Mouse (Mus musculus) bone marrow, adult 2 months (tissue): ENCODE data around the gene Snx9. TPM values are rescaled to one million over a fixed set of nuclear protein-coding genes. Genes with fewer than 3 reads are reported as not detected.
A peak's percentile ranks its signal among the peaks of the same experiment; 100 is the strongest.

ENCODE experiments used
- H3K27ac ChIP-seq: fragments of 200-500 bp; 2 replicates; pipeline ENCODE4 v1.5.1; 2012; ENCODE audit warnings: low read depth, mild to moderate bottlenecking, control low read depth, inconsistent platforms, low read length; ENCODE audit not compliant: control insufficient read depth, poor library complexity, insufficient read depth
- H3K4me1 ChIP-seq: fragments of 200-500 bp; 2 replicates; pipeline ENCODE4 v1.6.1; 2011; ENCODE audit warnings: low read length; ENCODE audit not compliant: control insufficient read depth, insufficient read depth
- H3K4me3 ChIP-seq: fragments of 200-500 bp; replicated peaks from 2 replicates; pipeline ENCODE3; 2011; ENCODE audit warnings: mild to moderate bottlenecking, low read depth, low read length, control low read depth; ENCODE audit not compliant: control insufficient read depth
- CTCF ChIP-seq: fragments of 200-500 bp; IDR thresholded peaks from 2 replicates; pipeline ENCODE4 v1.5.1; 2011; ENCODE audit warnings: low read length, control low read depth; ENCODE audit not compliant: control insufficient read depth, insufficient read depth
- POLR2A ChIP-seq: fragments of 200-500 bp; IDR thresholded peaks from 2 replicates; pipeline ENCODE4 v1.6.1; 2011; ENCODE audit warnings: low read depth, mild to moderate bottlenecking, control low read depth, low read length, borderline replicate concordance; ENCODE audit not compliant: control insufficient read depth
- WGBS: fragments of 180-500 bp; shearing (Covaris S2); methylation state at CpG from one replicate; pipeline ENCODE4 v1.1.7; 2018; 5-methylcytosine and 5-hydroxymethylcytosine counted together
- polyA plus RNA-seq: library from polyadenylated mRNA; stranded (reverse); fragments of >200 nt; gene quantifications from 2 replicates; pipeline ENCODE4 v1.2.4, GENCODE M21; 2011; ENCODE audit warnings: low replicate concordance; ENCODE audit not compliant: missing spikeins, insufficient read depth, insufficient read length

Snx9 gene
- polyA plus RNA-seq, 1 experiment, result 16.6 TPM

GRCm38 (mm10) chr17:5798900-5799299 lies 42.2 kb upstream of the Snx9 start:
- TF ChIP-seq POLR2A (no peak), CTCF (no peak)
- H3K4me1 ChIP-seq, result peaks cover 19% of the 10 kb centered on the region
- WGBS, result 56% methylated on average over 5 of the region's 5 CpGs
- no peak overlapping the region for H3K4me3 ChIP-seq
- H3K27ac ChIP-seq, result no peak overlapping the region

- Histone ChIP-seq H3K27ac (no peak overlapping the region), H3K4me3 (no peak overlapping the region), H3K4me1 (peaks cover 20% of the 10 kb centered on the region)
- TF ChIP-seq CTCF, result no peak
- TF ChIP-seq POLR2A, result no peak
- WGBS, result 84% methylated on average over 17 of the region's 17 CpGs
These were observed 41.6 kb upstream of the Snx9 start for GRCm38 (mm10) chr17:5799396-5800021.

- WGBS, result 49% methylated on average over 2 of the region's 2 CpGs
- Histone ChIP-seq H3K4me1 (peaks cover 21% of the 10 kb centered on the region), H3K27ac (peak overlapping the region; percentile 35; the same call in 1 of the 2 replicates), H3K4me3 (no peak overlapping the region)
- TF ChIP-seq CTCF, result no peak
- TF ChIP-seq POLR2A, result no peak
These were observed 40.9 kb upstream of the Snx9 start for GRCm38 (mm10) chr17:5800254-5800653.

- Histone ChIP-seq H3K27ac (no peak overlapping the region; the same call in 1 of the 2 replicates), H3K4me1 (peaks cover 24% of the 10 kb centered on the region), H3K4me3 (no peak overlapping the region)
- 79% methylated on average over 7 of the region's 7 CpGs for WGBS
- no peak for TF ChIP-seq POLR2A
- no peak for TF ChIP-seq CTCF
These were observed 40.1 kb upstream of the Snx9 start for GRCm38 (mm10) chr17:5800824-5801560.

- H3K27ac ChIP-seq, result peak overlapping the region; percentile 66; the same call in 1 of the 2 replicates
These were observed 39.1 kb upstream of the Snx9 start for GRCm38 (mm10) chr17:5801761-5802655.

GRCm38 (mm10) chr17:5802656-5802955 lies 38.5 kb upstream of the Snx9 start:
- Histone ChIP-seq H3K4me1 (peaks cover 26% of the 10 kb centered on the region), H3K4me3 (no peak overlapping the region), H3K27ac (peak overlapping the region; percentile 74; the same call in 1 of the 2 replicates)
- WGBS, result 15% methylated on average over 5 of the region's 5 CpGs
- TF ChIP-seq POLR2A (no peak), CTCF (no peak)

More at GRCm38 (mm10) chr17:5801761-5802655, 39.1 kb upstream of the Snx9 start:
- TF ChIP-seq POLR2A, result no peak
- no peak for TF ChIP-seq CTCF
- Histone ChIP-seq H3K4me1 (peaks cover 24% of the 10 kb centered on the region), H3K4me3 (no peak overlapping the region)
- 17% methylated on average over 17 of the region's 17 CpGs for WGBS

GRCm38 (mm10) chr17:5803229-5804012 lies 37.7 kb upstream of the Snx9 start:
- peaks cover 22% of the 10 kb centered on the region for H3K4me1 ChIP-seq
- 50% methylated on average over 10 of the region's 10 CpGs for WGBS
- H3K4me3 ChIP-seq, result no peak overlapping the region
- TF ChIP-seq CTCF, result no peak
- no peak for TF ChIP-seq POLR2A
- H3K27ac ChIP-seq, result peak overlapping the region; percentile 74
